Mouse (Mus musculus) embryonic facial prominence, embryonic 13.5 days (tissue): ENCODE measurements at regions not wholly inside any gene's neighbourhood (a gene's known extent, or its start where the extent isn't known, plus 50 kb on each side); places are given as distances from the start of the nearest gene placed in this dataset.

Source experiments
- ATAC-seq: fragments of 200-750 bp; cut with Nextera tagmentation; 2 replicates; pipeline ENCODE4 v1.8.0; 2017; ENCODE audit warnings: low read depth; ENCODE audit not compliant: insufficient number of reproducible peaks, insufficient read depth, low FRiP score, low TSS enrichment
- H3K27ac ChIP-seq: fragments of 300-500 bp; sonication (generic); 2 replicates; pipeline ENCODE4 v1.5.1; 2015; ENCODE audit warnings: moderate library complexity, mild to moderate bottlenecking, inconsistent platforms
- H3K27me3 ChIP-seq: fragments of 300-500 bp; sonication (generic); 2 replicates; pipeline ENCODE4 v1.6.1; 2015; ENCODE audit warnings: mild to moderate bottlenecking, inconsistent platforms
- H3K36me3 ChIP-seq: fragments of 300-500 bp; sonication (generic); 2 replicates; pipeline ENCODE4 v1.6.1; 2015; ENCODE audit warnings: mild to moderate bottlenecking, inconsistent platforms
- H3K4me1 ChIP-seq: fragments of 300-500 bp; sonication (generic); 2 replicates; pipeline ENCODE4 v1.6.1; 2015; ENCODE audit warnings: inconsistent platforms
- H3K4me2 ChIP-seq: fragments of 300-500 bp; sonication (generic); 2 replicates; pipeline ENCODE4 v1.6.1; 2015; ENCODE audit warnings: moderate library complexity, mild to moderate bottlenecking, inconsistent platforms
- H3K4me3 ChIP-seq: fragments of 300-500 bp; sonication (generic); 2 replicates; pipeline ENCODE4 v1.5.1; 2015; ENCODE audit warnings: mild to moderate bottlenecking, inconsistent platforms
- H3K9ac ChIP-seq: fragments of 300-500 bp; sonication (generic); 2 replicates; pipeline ENCODE4 v1.6.1; 2015; ENCODE audit warnings: mild to moderate bottlenecking, inconsistent platforms
- H3K9me3 ChIP-seq: fragments of 300-500 bp; sonication (generic); 2 replicates; pipeline ENCODE4 v1.6.1; 2016; ENCODE audit warnings: inconsistent platforms
- WGBS: fragments of 180-500 bp; shearing (Covaris S2); methylation state at CpG from one replicate; pipeline ENCODE4 v1.1.7; 2015; ENCODE audit warnings: mixed read lengths; 5-methylcytosine and 5-hydroxymethylcytosine counted together

- H3K9me3 ChIP-seq: no peaks in the 10 kb centered on the region
- H3K4me1 ChIP-seq: no peaks in the 10 kb centered on the region
- no peak overlapping the region for H3K4me2 ChIP-seq
- no peak for ATAC-seq
- H3K9ac ChIP-seq: no peak overlapping the region
- no peaks in the 10 kb centered on the region for H3K27me3 ChIP-seq
- H3K36me3 ChIP-seq: no peaks in the 10 kb centered on the region
- WGBS: 78% methylated on average over 4 of the region's 4 CpGs
- H3K4me3 ChIP-seq: no peak overlapping the region
- no peak overlapping the region for H3K27ac ChIP-seq
Measured at GRCm38 (mm10) chr19:27694478-27694877, 264.9 kb upstream of the Pum3 start.

GRCm38 (mm10) chr19:27693706-27694105 is 264.1 kb upstream of the Pum3 start:
- no peaks in the 10 kb centered on the region for H3K27me3 ChIP-seq
- no peak overlapping the region for H3K9ac ChIP-seq
- no peak overlapping the region for H3K27ac ChIP-seq
- no peaks in the 10 kb centered on the region for H3K36me3 ChIP-seq
- H3K9me3 ChIP-seq: no peaks in the 10 kb centered on the region
- H3K4me1 ChIP-seq: no peaks in the 10 kb centered on the region
- no peak overlapping the region for H3K4me3 ChIP-seq
- ATAC-seq: no peak
- WGBS: 77% methylated on average over 7 of the region's 7 CpGs
- no peak overlapping the region for H3K4me2 ChIP-seq

DNA sequence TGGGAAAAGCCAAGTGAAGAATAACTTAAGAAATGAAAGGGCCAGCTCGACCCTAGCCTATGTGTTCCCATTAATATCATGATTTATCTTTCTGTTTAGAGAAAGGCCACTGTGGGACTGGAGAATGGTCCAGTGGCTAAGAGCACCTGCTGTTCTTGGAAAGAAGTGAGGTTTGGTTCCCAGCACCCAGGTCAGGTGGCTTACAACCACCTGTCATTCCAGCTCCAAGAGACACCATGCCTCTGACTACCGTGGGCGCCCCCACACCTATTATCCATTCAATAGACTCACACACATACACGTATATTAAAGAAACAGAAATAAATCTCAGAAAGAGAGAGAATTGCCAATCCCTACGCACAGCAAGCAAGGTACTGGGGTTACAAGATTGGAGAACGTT is 263.3 kb upstream of the Pum3 start:
- no peak for ATAC-seq
- 86% methylated on average over 6 of the region's 6 CpGs for WGBS
- H3K27me3 ChIP-seq: no peaks in the 10 kb centered on the region
- no peak overlapping the region for H3K4me3 ChIP-seq
- H3K4me2 ChIP-seq: no peak overlapping the region
- no peaks in the 10 kb centered on the region for H3K4me1 ChIP-seq
- no peak overlapping the region for H3K9ac ChIP-seq
- H3K9me3 ChIP-seq: no peaks in the 10 kb centered on the region
- no peak overlapping the region for H3K27ac ChIP-seq
- no peaks in the 10 kb centered on the region for H3K36me3 ChIP-seq

DNA sequence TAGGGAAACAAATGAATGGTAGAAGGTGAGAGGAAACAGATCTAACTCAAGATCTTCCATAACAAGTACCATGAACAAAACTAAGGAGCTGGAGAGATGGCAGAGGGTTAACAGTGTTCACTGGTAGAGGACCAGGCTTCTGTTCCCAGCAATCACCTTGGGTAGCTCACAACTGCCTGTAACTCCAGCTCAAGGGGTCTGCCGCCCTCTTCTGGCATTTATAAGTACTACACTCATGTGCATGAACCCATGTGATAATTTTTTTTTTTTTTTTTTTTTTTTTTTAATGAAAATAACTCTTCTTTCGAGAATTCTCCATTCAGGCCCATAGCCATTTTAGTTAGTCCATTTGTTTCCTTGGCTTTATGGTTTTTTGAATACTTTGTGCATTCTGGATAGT is 253.8 kb upstream of the Pum3 start:
- no peak overlapping the region for H3K4me2 ChIP-seq
- H3K4me3 ChIP-seq: no peak overlapping the region
- ATAC-seq: no peak
- no peaks in the 10 kb centered on the region for H3K4me1 ChIP-seq
- H3K27ac ChIP-seq: no peak overlapping the region
- no peak overlapping the region for H3K9ac ChIP-seq
- H3K27me3 ChIP-seq: no peaks in the 10 kb centered on the region
- H3K9me3 ChIP-seq: no peaks in the 10 kb centered on the region
- no peaks in the 10 kb centered on the region for H3K36me3 ChIP-seq
- WGBS: 46% methylated on average over 2 of the region's 2 CpGs

DNA sequence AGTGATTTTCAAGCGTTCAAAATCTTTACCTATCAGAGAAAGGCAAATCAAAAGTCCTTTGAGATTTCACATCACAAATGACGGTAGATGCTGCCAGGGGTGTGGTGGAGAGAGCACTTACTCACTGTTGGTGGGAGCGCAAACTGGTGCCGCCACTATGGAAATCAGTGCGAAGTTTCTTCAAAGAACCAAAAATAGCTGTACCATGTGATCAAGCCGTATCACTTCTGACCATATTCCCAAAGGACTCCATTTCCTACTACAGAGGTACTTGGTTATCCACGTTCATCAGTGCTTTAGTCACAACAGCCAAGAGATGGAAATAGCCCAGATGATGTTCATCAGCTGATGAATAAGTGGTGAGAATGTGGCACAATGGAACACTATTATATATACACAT is 249.8 kb upstream of the Pum3 start:
- H3K36me3 ChIP-seq: no peaks in the 10 kb centered on the region
- H3K9me3 ChIP-seq: no peaks in the 10 kb centered on the region
- no peak overlapping the region for H3K4me2 ChIP-seq
- no peak overlapping the region for H3K27ac ChIP-seq
- no peaks in the 10 kb centered on the region for H3K27me3 ChIP-seq
- H3K9ac ChIP-seq: no peak overlapping the region
- no peak overlapping the region for H3K4me3 ChIP-seq
- WGBS: 76% methylated on average over 7 of the region's 7 CpGs
- H3K4me1 ChIP-seq: no peaks in the 10 kb centered on the region
- no peak for ATAC-seq

GRCm38 (mm10) chr19:27672679-27673190 is 243.1 kb upstream of the Pum3 start:
- Histone ChIP-seq H3K4me2 (no peak overlapping the region), H3K9me3 (no peaks in the 10 kb centered on the region), H3K27me3 (no peaks in the 10 kb centered on the region), H3K4me1 (no peaks in the 10 kb centered on the region), H3K9ac (no peak overlapping the region), H3K27ac (no peak overlapping the region), H3K36me3 (no peaks in the 10 kb centered on the region), H3K4me3 (no peak overlapping the region)
- WGBS: 83% methylated on average over 2 of the region's 2 CpGs
- no peak for ATAC-seq

DNA sequence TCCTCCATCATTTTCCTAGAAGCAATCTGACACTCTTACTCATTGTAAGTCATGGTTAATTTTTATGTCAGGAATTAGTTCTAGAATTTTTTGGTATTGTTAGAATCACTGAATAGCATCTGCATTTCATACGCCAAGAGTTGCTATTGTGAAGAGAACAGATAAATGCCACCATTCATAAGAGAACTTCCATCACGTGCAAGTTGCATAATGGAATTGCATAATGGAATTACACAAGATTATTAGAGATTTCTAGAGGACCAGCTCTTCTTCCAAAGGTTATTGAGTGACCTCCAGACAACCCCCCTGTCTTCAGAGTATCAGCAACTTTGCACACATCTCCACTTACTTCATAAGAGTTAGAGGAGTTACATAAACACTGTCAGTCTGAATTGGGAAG is 233.7 kb upstream of the Pum3 start:
- no peak for ATAC-seq
- Histone ChIP-seq H3K36me3 (no peaks in the 10 kb centered on the region), H3K4me1 (no peaks in the 10 kb centered on the region), H3K9ac (no peak overlapping the region), H3K27ac (no peak overlapping the region), H3K4me3 (no peak overlapping the region), H3K4me2 (no peak overlapping the region), H3K27me3 (no peaks in the 10 kb centered on the region), H3K9me3 (no peaks in the 10 kb centered on the region)
- 81% methylated on average over 2 of the region's 2 CpGs for WGBS

GRCm38 (mm10) chr19:27641001-27641400 is 211.4 kb upstream of the Pum3 start:
- no peak for ATAC-seq
- H3K9ac ChIP-seq: no peak overlapping the region
- WGBS: 40% methylated on average over 3 of the region's 3 CpGs

DNA sequence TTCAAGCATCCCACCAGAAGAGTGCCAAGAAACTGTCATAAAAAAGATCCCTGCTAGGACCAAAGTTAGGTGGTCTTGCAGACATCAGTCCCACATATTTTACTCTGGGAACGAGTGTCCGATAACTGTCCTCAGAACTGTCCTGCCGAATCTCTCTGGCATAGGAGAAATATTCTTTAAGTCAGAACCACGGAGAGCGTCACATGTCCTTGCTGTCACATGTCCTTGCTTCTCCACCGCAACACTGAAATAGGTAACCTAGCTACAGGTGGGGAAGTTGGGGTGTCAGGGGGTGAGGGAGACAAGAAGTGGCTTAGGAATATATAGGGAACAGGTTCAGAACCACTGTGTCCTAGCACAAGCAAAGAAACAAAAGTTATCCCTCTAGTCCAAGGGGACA is 203.5 kb upstream of the Pum3 start:
- H3K36me3 ChIP-seq: no peaks in the 10 kb centered on the region
- H3K9ac ChIP-seq: no peak overlapping the region
- no peak overlapping the region for H3K27ac ChIP-seq
- WGBS: 73% methylated on average over 6 of the region's 6 CpGs
- H3K4me1 ChIP-seq: no peaks in the 10 kb centered on the region
- H3K4me2 ChIP-seq: no peak overlapping the region
- H3K4me3 ChIP-seq: no peak overlapping the region
- ATAC-seq: no peak
- H3K27me3 ChIP-seq: no peaks in the 10 kb centered on the region
- no peaks in the 10 kb centered on the region for H3K9me3 ChIP-seq

More at GRCm38 (mm10) chr19:27641001-27641400, 211.4 kb upstream of the Pum3 start:
- no peak overlapping the region for H3K27ac ChIP-seq
- no peaks in the 10 kb centered on the region for H3K9me3 ChIP-seq
- no peaks in the 10 kb centered on the region for H3K4me1 ChIP-seq
- no peaks in the 10 kb centered on the region for H3K36me3 ChIP-seq
- no peak overlapping the region for H3K4me3 ChIP-seq
- no peak overlapping the region for H3K4me2 ChIP-seq
- H3K27me3 ChIP-seq: no peaks in the 10 kb centered on the region

DNA sequence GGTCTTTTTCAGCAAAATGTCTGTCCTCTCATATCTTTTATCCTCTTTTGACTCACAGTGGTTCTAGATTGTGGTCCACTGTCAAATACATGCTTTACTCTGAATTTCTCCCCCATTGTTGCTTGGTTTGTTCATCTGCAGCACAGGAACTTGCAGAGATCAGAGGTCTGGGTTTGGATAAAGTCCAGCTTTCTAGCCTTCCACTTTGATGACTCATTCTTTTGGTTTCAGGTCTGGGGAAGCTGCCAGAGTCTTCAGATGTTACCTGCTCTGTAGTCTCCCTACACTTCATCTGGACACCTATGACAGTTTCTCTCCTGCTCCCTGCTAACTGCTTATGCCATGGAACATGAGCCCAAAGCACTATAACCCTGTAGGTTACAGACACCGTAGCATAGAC is 198.0 kb upstream of the Pum3 start:
- no peaks in the 10 kb centered on the region for H3K4me1 ChIP-seq
- ATAC-seq: no peak
- no peaks in the 10 kb centered on the region for H3K9me3 ChIP-seq
- no peak overlapping the region for H3K27ac ChIP-seq
- H3K27me3 ChIP-seq: no peaks in the 10 kb centered on the region
- H3K4me2 ChIP-seq: no peak overlapping the region
- H3K4me3 ChIP-seq: no peak overlapping the region
- WGBS: 89% methylated on average over 1 of the region's 1 CpGs
- no peak overlapping the region for H3K9ac ChIP-seq
- no peaks in the 10 kb centered on the region for H3K36me3 ChIP-seq

GRCm38 (mm10) chr19:27617522-27617921 is 187.9 kb upstream of the Pum3 start:
- Histone ChIP-seq H3K4me3 (no peak overlapping the region), H3K36me3 (no peaks in the 10 kb centered on the region), H3K4me2 (no peak overlapping the region), H3K9ac (no peak overlapping the region), H3K4me1 (no peaks in the 10 kb centered on the region), H3K27ac (no peak overlapping the region), H3K9me3 (no peaks in the 10 kb centered on the region), H3K27me3 (no peaks in the 10 kb centered on the region)
- 65% methylated on average over 5 of the region's 5 CpGs for WGBS
- no peak for ATAC-seq

GRCm38 (mm10) chr19:27606933-27607332 is 177.3 kb upstream of the Pum3 start:
- Histone ChIP-seq H3K4me1 (no peaks in the 10 kb centered on the region), H3K27me3 (no peaks in the 10 kb centered on the region), H3K9me3 (no peaks in the 10 kb centered on the region), H3K9ac (no peak overlapping the region), H3K27ac (no peak overlapping the region), H3K4me3 (no peak overlapping the region), H3K4me2 (no peak overlapping the region), H3K36me3 (no peaks in the 10 kb centered on the region)
- WGBS: 81% methylated on average over 2 of the region's 2 CpGs
- ATAC-seq: no peak

DNA sequence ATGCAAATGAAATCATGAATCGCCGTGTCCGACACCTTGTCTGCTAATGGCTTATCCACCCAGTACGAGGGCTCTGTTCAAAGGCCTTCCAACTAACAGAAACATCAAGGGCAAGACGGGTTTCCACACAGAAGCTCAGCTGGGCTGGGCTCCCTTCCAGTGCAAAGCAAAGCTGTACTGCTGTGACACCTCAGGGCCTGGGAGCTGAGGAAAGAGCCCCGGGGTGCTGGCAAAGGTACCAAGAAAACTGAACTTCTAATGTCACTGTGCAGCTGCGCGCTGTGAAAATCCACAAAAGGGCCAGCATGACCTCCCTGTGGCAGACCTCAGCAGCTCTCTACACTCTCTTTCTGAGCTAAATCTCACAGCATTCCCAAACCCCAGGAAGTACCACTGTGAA is 173.7 kb upstream of the Pum3 start:
- H3K9me3 ChIP-seq: no peaks in the 10 kb centered on the region; the same call in 1 of the 2 replicates
- H3K36me3 ChIP-seq: no peaks in the 10 kb centered on the region
- H3K4me2 ChIP-seq: no peak overlapping the region
- no peak for ATAC-seq
- H3K27me3 ChIP-seq: no peaks in the 10 kb centered on the region
- H3K27ac ChIP-seq: no peak overlapping the region
- H3K9ac ChIP-seq: no peak overlapping the region
- peaks cover 8% of the 10 kb centered on the region for H3K4me1 ChIP-seq
- no peak overlapping the region for H3K4me3 ChIP-seq
- 32% methylated on average over 8 of the region's 8 CpGs for WGBS
